In the genomic region with DNA sequence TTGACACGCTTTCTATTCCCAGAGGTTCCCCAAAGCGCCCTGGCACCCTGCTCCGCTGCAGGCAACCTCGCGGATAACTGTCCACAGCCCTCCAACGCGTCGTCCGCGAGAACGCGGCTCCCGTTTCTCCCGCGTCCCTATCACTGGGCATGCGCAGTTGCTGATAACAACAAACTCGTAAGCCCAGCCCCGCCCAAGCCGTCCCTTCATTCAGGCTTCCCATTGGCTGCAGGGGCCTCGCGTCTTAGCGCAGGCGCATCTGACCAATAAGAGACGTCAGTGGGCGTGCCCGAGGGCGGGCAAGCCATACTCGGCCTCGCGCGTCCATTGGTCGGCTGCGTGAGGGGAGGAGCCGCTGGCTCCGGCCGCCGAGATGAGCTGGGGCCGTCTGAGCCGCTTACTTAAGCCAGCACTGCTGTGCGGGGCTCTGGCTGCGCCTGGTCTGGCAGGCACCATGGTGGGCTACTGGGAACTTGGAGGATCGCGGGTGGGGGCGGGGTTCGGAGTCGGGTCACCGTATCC, we compare ENCODE assay signal across 8 mouse cellular contexts. TPM values are rescaled to one million over a fixed set of nuclear protein-coding genes. Genes with fewer than 3 reads are reported as not detected.
A peak's percentile ranks its signal among the peaks of the same experiment; 100 is the strongest.
DNase-seq lines count a peak whose midpoint lies in the region; ATAC-seq and TF ChIP-seq lines count a peak whose summit lies in the region.

No protein-coding gene starts in this region.

- peak overlapping the region; percentile 96 for H3K4me3 ChIP-seq in hindbrain, embryonic 10.5 days
- peak overlapping the region; percentile 85 for H3K4me3 ChIP-seq in lung, postnatal 0 days (ENCODE audit: low read depth, low read length)

- H3K27ac ChIP-seq in hindbrain, embryonic 10.5 days = peak overlapping the region; percentile 98
- peak overlapping the region; percentile 100 for H3K27ac ChIP-seq in lung, postnatal 0 days (ENCODE audit: low read length)

- DNase-seq in MEL-GATA-1-ER (ENCODE audit: extremely low read depth, low read depth) = peak; percentile 96
- DNase-seq in cerebellum, adult 8-10 months = peak; percentile 99
- DNase-seq in forelimb bud, embryonic 11.5 days (ENCODE audit: low read depth, low spot score) = peak; percentile 99
- DNase-seq in hindbrain, embryonic 10.5 days (ENCODE audit: low spot score) = peak; percentile 100
- peak; percentile 100 for DNase-seq in layer of hippocampus, adult 9-11 months
- DNase-seq in lung, postnatal 0 days (ENCODE audit: low spot score) = peak; percentile 100
- DNase-seq in ovary, postnatal 14 days (ENCODE audit: low spot score) = peak; percentile 99
- DNase-seq in thymus, postnatal 14 days = peak; percentile 100

- peak overlapping the region; percentile 96 for H3K9ac ChIP-seq in lung, postnatal 0 days (replicated peaks; ENCODE audit: low read depth)

- H3K9me3 ChIP-seq in hindbrain, embryonic 10.5 days = no peaks in the 10 kb centered on the region
- H3K9me3 ChIP-seq in lung, postnatal 0 days (ENCODE audit: low read length) = no peaks in the 10 kb centered on the region

- H3K4me1 ChIP-seq in hindbrain, embryonic 10.5 days (replicated peaks) = peaks cover 82% of the 10 kb centered on the region
- H3K4me1 ChIP-seq in lung, postnatal 0 days (ENCODE audit: insufficient read depth, low read depth, low read length) = peaks cover 29% of the 10 kb centered on the region

- H3K36me3 ChIP-seq in hindbrain, embryonic 10.5 days = peaks cover 32% of the 10 kb centered on the region
- peaks cover 18% of the 10 kb centered on the region; the same call in 1 of the 2 replicates for H3K36me3 ChIP-seq in lung, postnatal 0 days (ENCODE audit: insufficient read depth, low read length)

- under 1% methylated on average over 47 of the region's 47 CpGs for WGBS in hindbrain, embryonic 10.5 days
- WGBS in lung, postnatal 0 days = 0% methylated on average over 46 of the region's 47 CpGs

- H3K4me2 ChIP-seq in lung, postnatal 0 days (replicated peaks; ENCODE audit: low read depth, low read length) = peak overlapping the region; percentile 81

- TF ChIP-seq CTCF in lung, postnatal 0 days (IDR thresholded peaks at IDR 0.05) = no peak

- peaks cover 12% of the 10 kb centered on the region; the same call in 1 of the 2 replicates for H3K27me3 ChIP-seq in hindbrain, embryonic 10.5 days (ENCODE audit: insufficient read depth, poor library complexity, severe bottlenecking)
- H3K27me3 ChIP-seq in lung, postnatal 0 days (replicated peaks; ENCODE audit: insufficient read depth, low read length) = no peaks in the 10 kb centered on the region

- ATAC-seq in lung, postnatal 0 days = peak; percentile 92

- TF ChIP-seq EP300 in lung, postnatal 0 days (IDR thresholded peaks at IDR 0.05) = no peak

RNA-seq across cellular contexts. Expression of a gene that starts 6.4 kb away (rescaled TPM):
- 681 and 705 TPM in 2 replicates for polyA plus RNA-seq in hindbrain, embryonic 10.5 days (2016; fragmentation: Nextera tagmentation; extraction: Ambion mirVana)
- polyA plus RNA-seq in lung, postnatal 0 days (2015; fragmentation: Nextera tagmentation; extraction: Ambion mirVana) = 1,058 and 1,082 TPM in 2 replicates

RNA-seq across cellular contexts. Expression of a gene that starts 13.7 kb away (rescaled TPM):
- polyA plus RNA-seq in hindbrain, embryonic 10.5 days (2016; fragmentation: Nextera tagmentation; extraction: Ambion mirVana) = 261 and 268 TPM in 2 replicates
- 178 and 202 TPM in 2 replicates for polyA plus RNA-seq in lung, postnatal 0 days (2015; fragmentation: Nextera tagmentation; extraction: Ambion mirVana)

RNA-seq across cellular contexts. Expression of a gene that starts 36.9 kb away (rescaled TPM):
- polyA plus RNA-seq in hindbrain, embryonic 10.5 days (2016; fragmentation: Nextera tagmentation; extraction: Ambion mirVana) = 8.4 and 9.0 TPM in 2 replicates
- polyA plus RNA-seq in lung, postnatal 0 days (2015; fragmentation: Nextera tagmentation; extraction: Ambion mirVana) = 20.1 and 22.2 TPM in 2 replicates

RNA-seq across cellular contexts. Expression of a gene that starts 52.1 kb away (rescaled TPM):
- 16.8 and 17.2 TPM in 2 replicates for polyA plus RNA-seq in hindbrain, embryonic 10.5 days (2016; fragmentation: Nextera tagmentation; extraction: Ambion mirVana)
- 17.5 and 26.4 TPM in 2 replicates for polyA plus RNA-seq in lung, postnatal 0 days (2015; fragmentation: Nextera tagmentation; extraction: Ambion mirVana)

RNA-seq across cellular contexts. Expression of a gene that starts 57.0 kb away (rescaled TPM):
- polyA plus RNA-seq in hindbrain, embryonic 10.5 days (2016; fragmentation: Nextera tagmentation; extraction: Ambion mirVana) = 4.4 and 6.0 TPM in 2 replicates
- polyA plus RNA-seq in lung, postnatal 0 days (2015; fragmentation: Nextera tagmentation; extraction: Ambion mirVana) = 5.5 and 6.5 TPM in 2 replicates

Comparison
In these comparisons a context has a peak if more than half of its experiments do, and no peak if none do; other contexts are left out.
1. Peak in every context shown above with its lines: DNase-seq, ATAC-seq, H3K4me3 ChIP-seq and H3K27ac ChIP-seq.